Mouse (Mus musculus): ENCODE measurements around the gene Pla2g4e. TPM values are rescaled to one million over a fixed set of nuclear protein-coding genes. Genes with fewer than 3 reads are reported as not detected.

The Pla2g4e gene
- not detected for polyA plus RNA-seq (2015; fragmentation: Illumina TruSeq; extraction: RNeasy Lipid Tissue Mini Kit (QIAGEN cat#74804); ENCODE audit: insufficient read depth, low replicate concordance)

DNA sequence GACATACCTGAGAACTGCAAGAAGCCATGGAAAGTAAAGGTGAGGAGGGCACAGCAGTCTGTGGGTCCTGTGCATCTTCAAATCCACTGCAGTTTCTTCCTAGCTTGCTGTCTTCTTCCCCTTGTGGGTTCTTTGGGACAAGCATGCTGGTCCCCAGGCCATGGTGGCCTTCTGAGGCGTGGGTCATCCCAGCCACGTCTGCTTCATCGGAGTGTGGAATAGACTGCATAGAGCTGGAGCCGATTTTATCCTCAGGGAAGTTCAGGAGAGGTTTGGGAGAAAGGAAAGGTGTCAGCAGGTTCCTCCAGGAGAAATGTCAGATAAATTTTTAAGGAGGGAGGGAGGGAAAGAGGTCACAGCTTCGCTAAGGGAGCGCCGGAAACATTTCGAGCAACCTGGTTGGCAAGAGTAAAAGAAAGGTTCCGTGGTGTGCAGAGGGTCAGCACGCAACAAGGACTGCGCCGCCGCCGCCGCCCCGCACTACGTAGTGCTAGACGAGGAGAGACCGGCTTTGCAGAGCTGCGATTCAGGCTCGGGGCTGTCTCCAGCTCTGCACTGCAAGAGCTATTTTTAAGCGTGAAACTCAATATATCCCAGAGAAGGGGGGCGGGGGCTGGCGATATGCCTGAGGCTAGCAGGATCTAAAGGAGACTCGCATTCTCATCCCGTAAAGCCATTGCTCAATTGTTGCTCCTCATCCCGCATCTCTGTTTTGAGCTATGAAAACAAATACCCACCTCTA, at the start of gene Pla2g4e:
Pla2g4e (minus strand) TSS at position 657 of the 742 bp plus-strand sequence.

GRCm38 (mm10) chr2:120288995-120289394, 43.9 kb upstream of the Pla2g4e start, which contains the start of gene Pla2g4d:
Gene Pla2g4d, minus strand, starts transcription at chr2:120289197.

GRCm38 (mm10) chr2:120154361-120154894, 90.7 kb downstream of the Pla2g4e start, which contains the start of gene Ehd4:
Gene Ehd4, minus strand, starts transcription at chr2:120154606.

Other genes with a start within 250 kb of the Pla2g4e start
- 5.4 TPM for gene Jmjd7, start 217.9 kb downstream of the Pla2g4e start, polyA plus RNA-seq (2015; fragmentation: Illumina TruSeq; extraction: RNeasy Lipid Tissue Mini Kit (QIAGEN cat#74804); ENCODE audit: insufficient read depth, low replicate concordance)
- gene Gm28042, start 217.8 kb downstream of the Pla2g4e start, polyA plus RNA-seq (2015; fragmentation: Illumina TruSeq; extraction: RNeasy Lipid Tissue Mini Kit (QIAGEN cat#74804); ENCODE audit: insufficient read depth, low replicate concordance), result 1.3 TPM
- 5.6 TPM for gene Pla2g4b, start 211.9 kb downstream of the Pla2g4e start, polyA plus RNA-seq (2015; fragmentation: Illumina TruSeq; extraction: RNeasy Lipid Tissue Mini Kit (QIAGEN cat#74804); ENCODE audit: insufficient read depth, low replicate concordance)
- gene Ehd4, start 90.7 kb downstream of the Pla2g4e start, polyA plus RNA-seq (2015; fragmentation: Illumina TruSeq; extraction: RNeasy Lipid Tissue Mini Kit (QIAGEN cat#74804); ENCODE audit: insufficient read depth, low replicate concordance), result 56.0 TPM
- gene Pla2g4d, start 43.9 kb upstream of the Pla2g4e start, polyA plus RNA-seq (2015; fragmentation: Illumina TruSeq; extraction: RNeasy Lipid Tissue Mini Kit (QIAGEN cat#74804); ENCODE audit: insufficient read depth, low replicate concordance), result not detected
- 0.61 TPM for gene Pla2g4f, start 68.8 kb upstream of the Pla2g4e start, polyA plus RNA-seq (2015; fragmentation: Illumina TruSeq; extraction: RNeasy Lipid Tissue Mini Kit (QIAGEN cat#74804); ENCODE audit: insufficient read depth, low replicate concordance)
- gene Vps39, start 107.8 kb upstream of the Pla2g4e start, polyA plus RNA-seq (2015; fragmentation: Illumina TruSeq; extraction: RNeasy Lipid Tissue Mini Kit (QIAGEN cat#74804); ENCODE audit: insufficient read depth, low replicate concordance), result 50.5 TPM
- 45.7 TPM for gene Ganc, start 158.6 kb upstream of the Pla2g4e start, polyA plus RNA-seq (2015; fragmentation: Illumina TruSeq; extraction: RNeasy Lipid Tissue Mini Kit (QIAGEN cat#74804); ENCODE audit: insufficient read depth, low replicate concordance)
- 70.2 TPM for gene Tmem87a, start 158.8 kb upstream of the Pla2g4e start, polyA plus RNA-seq (2015; fragmentation: Illumina TruSeq; extraction: RNeasy Lipid Tissue Mini Kit (QIAGEN cat#74804); ENCODE audit: insufficient read depth, low replicate concordance)
- 7.2 TPM for gene Capn3, start 210.7 kb upstream of the Pla2g4e start, polyA plus RNA-seq (2015; fragmentation: Illumina TruSeq; extraction: RNeasy Lipid Tissue Mini Kit (QIAGEN cat#74804); ENCODE audit: insufficient read depth, low replicate concordance)